Mouse (Mus musculus): Measurements from ENCODE around the gene Cd3g. TPM values are rescaled to one million over a fixed set of nuclear protein-coding genes. Genes with fewer than 3 reads are reported as not detected.

Cd3g gene
- polyA plus RNA-seq (2015; fragmentation: Nextera tagmentation; extraction: Ambion mirVana): 114 TPM in 1 of 2 replicates, not detected in the other

DNA sequence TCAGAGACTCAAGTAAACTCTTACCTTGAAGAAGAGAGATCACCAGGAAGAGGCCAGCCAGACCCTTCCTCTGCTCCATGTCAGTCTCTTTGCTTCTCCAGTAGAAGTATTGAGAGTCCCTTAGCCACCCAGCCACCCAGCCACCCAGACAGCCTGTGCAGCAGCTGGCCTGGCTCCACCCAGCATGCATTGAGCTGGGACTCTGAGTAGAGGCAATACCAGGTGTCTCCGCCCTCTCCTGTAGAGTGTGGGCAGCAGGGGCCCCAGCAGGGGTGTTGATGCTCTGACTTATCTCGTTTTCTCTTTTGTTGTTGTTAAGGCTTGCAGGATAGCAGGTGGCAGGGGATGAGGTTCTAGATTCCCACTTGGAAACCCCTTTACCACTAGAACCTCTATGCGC is at the start of gene Cd3g:
Cd3g (minus strand) TSS at position 190 of the 400 bp plus-strand sequence.
- H3K4me1 ChIP-seq: no peaks in the 10 kb centered on the region
- 0 out of 2 replicates have a peak, but pooled peaks cover 10% of the 10 kb centered on the region for H3K27me3 ChIP-seq (replicated peaks)
- no peak within 1 kb of the TSS for H3K9ac ChIP-seq (replicated peaks)
- 74% methylated on average over 3 of the region's 3 CpGs for WGBS
- H3K4me2 ChIP-seq: no peak within 1 kb of the TSS
- no peak within 1 kb of the TSS for H3K4me3 ChIP-seq (replicated peaks)
- no peaks in the 10 kb centered on the region for H3K9me3 ChIP-seq (replicated peaks)
- H3K36me3 ChIP-seq: no peaks in the 10 kb centered on the region
- no peak within 1 kb of the TSS for H3K27ac ChIP-seq (replicated peaks)
- no peak for ATAC-seq (ENCODE audit: low FRiP score)

DNA sequence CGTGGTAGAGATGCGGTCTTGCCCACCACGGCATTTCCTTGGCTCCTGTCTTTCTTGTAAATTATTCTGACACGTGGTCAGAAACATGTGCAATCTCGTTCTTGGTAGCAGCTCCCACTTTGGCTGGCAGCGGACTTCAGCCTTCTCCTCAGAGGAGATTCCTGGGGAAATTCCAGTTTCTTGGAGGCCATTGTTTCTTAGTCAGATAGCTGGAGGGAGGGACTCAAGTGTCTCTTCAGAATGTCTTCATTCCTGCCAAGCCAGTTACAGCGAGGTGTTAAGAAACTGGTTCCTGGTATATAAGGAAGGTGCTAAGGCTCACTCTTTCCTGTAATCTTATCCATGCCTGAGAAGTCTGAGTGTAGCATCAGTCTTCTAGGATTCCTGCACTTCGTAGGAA is 47.1 kb upstream of the Cd3g start:
- ATAC-seq (ENCODE audit: low FRiP score): no peak
- WGBS: 82% methylated on average over 8 of the region's 8 CpGs
- Histone ChIP-seq H3K27me3 (replicated peaks) (peaks cover 3% of the 10 kb centered on the region; the same call in 1 of the 2 replicates), H3K4me3 (replicated peaks) (no peak overlapping the region), H3K9ac (replicated peaks) (no peak overlapping the region), H3K27ac (replicated peaks) (no peak overlapping the region), H3K9me3 (replicated peaks) (no peaks in the 10 kb centered on the region), H3K4me1 (no peaks in the 10 kb centered on the region), H3K36me3 (no peaks in the 10 kb centered on the region), H3K4me2 (no peak overlapping the region)

DNA sequence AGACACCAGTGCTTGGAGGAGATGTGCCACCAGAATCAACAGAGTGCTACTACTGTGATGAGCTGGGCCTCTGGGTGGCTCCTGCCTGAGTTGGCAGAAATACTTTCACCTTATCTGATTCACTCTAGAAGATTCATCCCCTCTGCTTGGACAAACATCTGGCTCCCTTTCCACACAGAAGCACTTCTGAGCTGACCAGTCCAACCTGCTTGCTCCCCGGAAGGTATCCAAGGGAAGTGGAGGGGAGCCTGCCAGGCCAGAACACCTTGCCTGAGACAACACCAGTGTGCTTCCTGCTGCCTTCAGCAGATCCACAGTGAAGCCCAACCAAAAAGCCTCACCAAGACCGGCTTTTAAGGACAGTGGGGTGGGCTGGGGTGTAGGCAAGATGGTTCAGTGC is 44.0 kb upstream of the Cd3g start:
- no peak for ATAC-seq (ENCODE audit: low FRiP score)

DNA sequence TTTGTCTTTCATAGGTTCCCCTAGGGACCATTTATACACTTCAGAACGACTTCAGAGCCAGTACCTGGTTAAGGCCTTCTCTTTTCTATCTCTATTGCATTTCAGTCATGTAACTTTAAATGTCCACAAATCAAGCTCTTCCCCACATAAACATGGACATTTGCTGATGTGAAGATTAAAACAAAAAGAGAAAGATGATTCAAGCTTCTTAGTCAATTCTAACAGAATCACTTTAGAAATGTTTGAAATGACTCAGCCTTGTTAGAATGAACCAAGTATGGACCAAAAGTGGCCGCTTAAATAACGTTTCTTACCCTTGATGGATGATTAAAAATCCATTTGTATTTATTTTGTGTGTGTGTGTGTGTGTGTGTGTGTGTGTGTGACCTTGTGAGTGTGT is 43.4 kb upstream of the Cd3g start:
- ATAC-seq (ENCODE audit: low FRiP score): no peak
- WGBS: 61% methylated on average over 3 of the region's 3 CpGs
- no peaks in the 10 kb centered on the region for H3K36me3 ChIP-seq

More for the DNA sequence above, 44.0 kb upstream of the Cd3g start:
- no peak overlapping the region for H3K9ac ChIP-seq (replicated peaks)
- no peaks in the 10 kb centered on the region for H3K36me3 ChIP-seq
- H3K27ac ChIP-seq (replicated peaks): no peak overlapping the region
- H3K9me3 ChIP-seq (replicated peaks): no peaks in the 10 kb centered on the region
- 0 out of 2 replicates have a peak, but pooled peaks cover 3% of the 10 kb centered on the region for H3K27me3 ChIP-seq (replicated peaks)
- no peak overlapping the region for H3K4me2 ChIP-seq
- no peak overlapping the region for H3K4me3 ChIP-seq (replicated peaks)
- 86% methylated on average over 2 of the region's 2 CpGs for WGBS
- no peaks in the 10 kb centered on the region for H3K4me1 ChIP-seq

DNA sequence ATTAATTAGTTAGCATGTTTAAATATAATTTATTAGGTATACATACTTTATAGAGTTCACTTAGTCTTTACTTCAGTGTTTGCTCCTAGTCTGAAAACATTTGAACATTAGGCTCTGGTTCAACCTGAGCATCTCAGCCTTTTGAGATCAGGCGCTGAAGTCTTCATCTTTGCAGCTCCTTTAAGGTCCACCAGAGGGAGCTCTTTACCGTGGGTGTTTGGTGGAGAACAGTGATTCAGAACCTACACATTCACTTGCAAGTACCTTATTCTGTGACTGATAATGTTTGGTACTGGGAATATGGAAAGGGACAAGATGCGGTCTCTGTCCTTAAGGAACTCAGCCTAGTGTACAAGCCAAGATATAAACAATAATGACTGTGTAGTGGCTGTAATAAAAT is 42.6 kb upstream of the Cd3g start:
- no peak overlapping the region for H3K9ac ChIP-seq (replicated peaks)
- H3K4me1 ChIP-seq: no peaks in the 10 kb centered on the region
- WGBS: 13% methylated on average over 3 of the region's 3 CpGs
- no peaks in the 10 kb centered on the region for H3K9me3 ChIP-seq (replicated peaks)
- H3K4me3 ChIP-seq (replicated peaks): no peak overlapping the region
- no peak overlapping the region for H3K27ac ChIP-seq (replicated peaks)
- no peak overlapping the region for H3K4me2 ChIP-seq
- no peak for ATAC-seq (ENCODE audit: low FRiP score)
- H3K36me3 ChIP-seq: no peaks in the 10 kb centered on the region
- H3K27me3 ChIP-seq (replicated peaks): 0 out of 2 replicates have a peak, but pooled peaks cover 3% of the 10 kb centered on the region

More for the DNA sequence above, 43.4 kb upstream of the Cd3g start:
- H3K4me1 ChIP-seq: no peaks in the 10 kb centered on the region
- no peak overlapping the region for H3K4me3 ChIP-seq (replicated peaks)
- no peak overlapping the region for H3K9ac ChIP-seq (replicated peaks)
- no peak overlapping the region for H3K27ac ChIP-seq (replicated peaks)
- H3K4me2 ChIP-seq: no peak overlapping the region
- H3K27me3 ChIP-seq (replicated peaks): 0 out of 2 replicates have a peak, but pooled peaks cover 3% of the 10 kb centered on the region
- H3K9me3 ChIP-seq (replicated peaks): no peaks in the 10 kb centered on the region

DNA sequence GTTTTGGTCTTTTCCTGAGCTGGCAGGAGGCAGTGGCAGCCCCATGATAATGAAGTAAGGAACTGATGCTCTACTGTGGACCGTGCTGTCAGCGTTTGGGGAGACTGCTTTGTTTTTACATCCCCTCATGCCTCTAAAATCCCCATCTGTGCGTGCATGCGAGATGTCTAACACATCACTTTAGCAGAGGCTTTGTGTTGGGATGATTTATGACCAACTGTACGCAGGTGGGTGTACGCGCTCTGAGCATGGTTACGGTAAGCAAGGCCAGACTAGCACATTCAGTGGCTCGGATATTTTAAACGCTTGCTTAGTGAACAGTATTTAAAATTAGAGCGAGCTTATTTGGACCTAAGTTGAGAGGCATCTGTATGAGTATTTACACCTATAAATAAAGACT is 37.8 kb upstream of the Cd3g start:
- H3K4me1 ChIP-seq: no peaks in the 10 kb centered on the region
- H3K4me3 ChIP-seq (replicated peaks): no peak overlapping the region
- 60% methylated on average over 11 of the region's 11 CpGs for WGBS
- H3K4me2 ChIP-seq: no peak overlapping the region
- H3K27ac ChIP-seq (replicated peaks): no peak overlapping the region
- H3K9me3 ChIP-seq (replicated peaks): no peaks in the 10 kb centered on the region
- no peaks in the 10 kb centered on the region for H3K27me3 ChIP-seq (replicated peaks)
- H3K9ac ChIP-seq (replicated peaks): no peak overlapping the region
- no peaks in the 10 kb centered on the region for H3K36me3 ChIP-seq
- no peak for ATAC-seq (ENCODE audit: low FRiP score)

DNA sequence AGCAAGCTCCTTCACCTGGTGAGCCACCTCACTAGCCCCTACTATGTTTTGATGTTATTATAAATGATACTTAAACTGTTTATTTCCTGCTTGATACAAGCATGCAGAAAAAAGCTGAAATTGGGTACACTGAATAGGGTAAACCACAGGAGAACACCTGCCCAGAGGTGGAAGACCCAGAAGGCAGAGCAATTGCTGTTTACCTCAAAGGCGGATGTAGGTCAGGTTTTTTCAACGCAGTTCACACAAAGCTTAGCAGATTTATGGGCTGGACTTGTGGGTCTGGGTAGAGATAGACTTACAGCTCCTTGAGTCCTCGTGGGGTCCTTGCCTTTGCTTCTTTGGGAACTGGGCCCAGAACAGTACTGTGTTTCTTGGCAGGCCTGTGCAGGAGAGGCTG is 35.6 kb upstream of the Cd3g start:
- Histone ChIP-seq H3K4me1 (no peaks in the 10 kb centered on the region), H3K36me3 (no peaks in the 10 kb centered on the region), H3K27ac (replicated peaks) (no peak overlapping the region), H3K9ac (replicated peaks) (no peak overlapping the region), H3K27me3 (replicated peaks) (no peaks in the 10 kb centered on the region), H3K9me3 (replicated peaks) (no peaks in the 10 kb centered on the region), H3K4me3 (replicated peaks) (no peak overlapping the region), H3K4me2 (no peak overlapping the region)
- no peak for ATAC-seq (ENCODE audit: low FRiP score)
- WGBS: 66% methylated on average over 3 of the region's 3 CpGs

DNA sequence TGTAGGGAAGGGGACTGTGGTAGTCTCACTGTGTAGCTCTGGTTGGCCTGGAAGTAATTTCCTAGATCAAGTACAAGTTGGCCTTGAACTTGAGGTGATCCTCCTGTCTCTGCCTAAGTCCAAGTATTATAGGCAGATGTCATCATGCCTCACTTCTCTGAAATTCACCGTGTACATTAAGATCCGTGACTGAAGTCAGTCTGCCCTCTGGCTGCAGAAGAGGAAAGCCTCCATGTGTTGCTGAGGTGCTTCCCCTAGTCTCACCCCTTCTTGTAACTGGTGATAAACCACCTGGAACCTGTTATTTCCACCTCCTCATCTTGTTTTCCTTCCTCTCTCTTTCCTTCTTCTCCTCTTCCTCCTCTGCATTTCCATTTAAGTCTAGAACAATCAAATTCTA is 34.6 kb upstream of the Cd3g start:
- ATAC-seq (ENCODE audit: low FRiP score): no peak
- no peaks in the 10 kb centered on the region for H3K27me3 ChIP-seq (replicated peaks)
- 43% methylated on average over 2 of the region's 2 CpGs for WGBS

DNA sequence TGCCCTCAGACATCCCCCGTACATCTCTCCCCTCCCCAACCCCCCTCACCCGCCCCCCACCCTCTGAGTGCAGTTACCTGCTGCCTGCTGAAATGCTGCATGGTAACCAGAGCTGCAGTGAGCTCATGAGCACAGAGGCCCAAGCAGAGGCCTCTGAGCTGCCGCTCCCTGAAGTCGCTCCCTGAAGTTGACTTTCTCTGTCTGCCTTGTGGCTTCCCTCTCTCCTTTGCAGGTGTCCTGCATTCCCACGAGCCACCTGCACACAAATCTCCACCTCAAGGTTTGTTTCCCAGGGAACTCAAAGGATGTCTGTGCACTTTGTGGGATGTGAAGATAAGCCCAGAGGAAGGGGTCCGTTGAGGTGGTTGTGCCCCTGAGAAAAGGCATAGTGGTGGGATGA is 31.1 kb upstream of the Cd3g start:
- Histone ChIP-seq H3K4me1 (no peaks in the 10 kb centered on the region), H3K27me3 (replicated peaks) (no peaks in the 10 kb centered on the region), H3K27ac (replicated peaks) (no peak overlapping the region), H3K4me3 (replicated peaks) (no peak overlapping the region), H3K4me2 (no peak overlapping the region), H3K9ac (replicated peaks) (no peak overlapping the region), H3K9me3 (replicated peaks) (no peaks in the 10 kb centered on the region), H3K36me3 (no peaks in the 10 kb centered on the region)
- 49% methylated on average over 6 of the region's 6 CpGs for WGBS
- no peak for ATAC-seq (ENCODE audit: low FRiP score)

More for the DNA sequence above, 34.6 kb upstream of the Cd3g start:
- Histone ChIP-seq H3K36me3 (no peaks in the 10 kb centered on the region), H3K4me1 (no peaks in the 10 kb centered on the region), H3K9ac (replicated peaks) (no peak overlapping the region), H3K4me2 (no peak overlapping the region), H3K4me3 (replicated peaks) (no peak overlapping the region), H3K27ac (replicated peaks) (no peak overlapping the region), H3K9me3 (replicated peaks) (no peaks in the 10 kb centered on the region)

DNA sequence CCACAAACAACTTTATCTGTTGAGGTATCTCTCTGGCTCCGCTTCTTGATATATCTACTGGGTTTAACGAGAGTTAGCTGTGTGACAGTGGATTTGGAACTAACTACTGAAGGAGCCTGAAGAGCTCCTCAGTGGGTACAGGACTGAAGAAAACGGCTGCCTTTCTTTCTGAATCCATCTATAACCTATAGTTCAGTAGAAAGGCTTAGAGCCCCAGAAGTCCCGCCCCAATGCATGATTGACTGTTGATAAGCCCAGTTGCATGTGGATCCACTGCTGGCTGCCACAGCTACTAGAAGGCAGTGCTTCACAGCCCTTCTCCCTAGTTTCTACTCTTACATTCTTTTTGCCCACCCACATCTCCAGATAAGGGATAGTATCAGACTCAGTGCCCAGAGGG is 30.2 kb upstream of the Cd3g start:
- Histone ChIP-seq H3K27me3 (replicated peaks) (no peaks in the 10 kb centered on the region), H3K9ac (replicated peaks) (no peak overlapping the region), H3K4me2 (no peak overlapping the region), H3K9me3 (replicated peaks) (no peaks in the 10 kb centered on the region), H3K36me3 (no peaks in the 10 kb centered on the region), H3K27ac (replicated peaks) (no peak overlapping the region), H3K4me1 (no peaks in the 10 kb centered on the region), H3K4me3 (replicated peaks) (no peak overlapping the region)
- ATAC-seq (ENCODE audit: low FRiP score): no peak
- WGBS: 80% methylated on average over 4 of the region's 4 CpGs

DNA sequence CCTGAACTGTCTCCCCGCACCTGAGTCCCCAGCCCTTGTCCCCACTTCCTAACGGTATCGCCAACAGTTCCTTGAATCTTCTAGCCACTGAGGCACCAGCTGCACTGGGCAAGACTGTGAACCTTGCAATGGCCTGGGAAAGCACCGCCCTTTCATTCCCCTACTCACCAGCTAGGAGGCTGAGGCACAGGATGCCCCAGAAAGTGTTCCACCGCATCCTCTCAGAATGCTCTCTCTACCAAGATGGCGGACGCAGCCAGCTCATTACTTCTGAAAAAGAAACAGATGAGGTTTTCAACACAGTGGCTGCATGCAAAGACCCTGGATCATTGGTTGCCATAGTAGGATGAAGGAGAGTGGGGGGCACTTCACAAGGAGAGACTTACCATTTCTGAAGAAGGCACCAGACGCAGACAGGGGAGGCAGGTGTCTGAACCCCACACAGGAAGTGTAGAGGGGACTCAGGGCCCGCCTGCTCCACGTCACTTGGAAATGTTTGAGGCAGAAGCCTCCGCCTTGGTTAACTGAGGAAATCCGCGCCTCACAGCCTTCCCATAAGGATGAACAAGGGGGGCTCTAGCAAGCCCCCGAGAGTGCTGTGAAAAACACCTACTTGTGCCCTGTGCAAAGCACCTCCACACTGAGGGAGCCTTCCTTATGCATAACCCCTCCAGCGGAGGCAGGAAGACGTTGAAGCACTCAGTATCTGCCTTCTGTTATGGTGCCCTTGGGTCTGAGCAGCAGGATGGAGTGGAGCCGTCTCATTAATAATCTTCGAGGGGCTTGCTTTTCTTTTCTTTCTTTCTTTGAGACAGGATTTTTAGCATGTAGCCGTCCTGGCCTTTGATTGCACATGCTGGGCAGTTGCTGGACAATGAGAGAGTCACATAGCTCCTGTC is 29.2 kb upstream of the Cd3g start, which contains the start of gene Cd3e:
Cd3e (minus strand) TSS at position 448 of the 899 bp plus-strand sequence.
- H3K9ac ChIP-seq (replicated peaks): no peak within 1 kb of the TSS
- no peaks in the 10 kb centered on the region for H3K9me3 ChIP-seq (replicated peaks)
- H3K27me3 ChIP-seq (replicated peaks): no peaks in the 10 kb centered on the region
- H3K27ac ChIP-seq (replicated peaks): no peak within 1 kb of the TSS
- no peak for ATAC-seq (ENCODE audit: low FRiP score)
- no peaks in the 10 kb centered on the region for H3K36me3 ChIP-seq
- no peak within 1 kb of the TSS for H3K4me2 ChIP-seq
- WGBS: 81% methylated on average over 19 of the region's 19 CpGs
- H3K4me1 ChIP-seq: no peaks in the 10 kb centered on the region
- H3K4me3 ChIP-seq (replicated peaks): no peak within 1 kb of the TSS

DNA sequence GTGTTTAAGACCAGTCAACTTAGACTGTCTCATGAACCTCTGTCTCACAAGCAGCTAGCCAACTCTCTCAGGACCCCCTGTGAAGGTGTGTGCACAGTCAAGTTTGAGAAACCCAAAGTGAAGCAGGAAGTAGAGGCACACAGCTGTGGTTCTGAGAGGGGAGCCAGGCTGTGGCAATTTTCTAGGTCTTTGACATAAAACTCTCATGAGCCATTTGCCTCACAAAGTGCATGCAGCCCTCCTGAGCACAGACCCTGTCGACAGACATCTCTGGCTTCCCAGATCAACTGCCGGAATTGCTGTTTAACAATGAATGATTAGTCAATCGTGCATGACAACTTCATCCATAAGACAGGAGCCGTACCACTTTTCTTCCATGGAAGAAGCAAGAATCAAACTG is 28.1 kb upstream of the Cd3g start:
- Histone ChIP-seq H3K4me1 (no peaks in the 10 kb centered on the region), H3K9me3 (replicated peaks) (no peaks in the 10 kb centered on the region), H3K36me3 (no peaks in the 10 kb centered on the region), H3K4me2 (no peak overlapping the region), H3K27ac (replicated peaks) (no peak overlapping the region), H3K4me3 (replicated peaks) (no peak overlapping the region), H3K9ac (replicated peaks) (no peak overlapping the region), H3K27me3 (replicated peaks) (no peaks in the 10 kb centered on the region)
- ATAC-seq (ENCODE audit: low FRiP score): no peak
- WGBS: 82% methylated on average over 4 of the region's 4 CpGs

All from neural tube, embryonic 15.5 days (tissue).